Mouse (Mus musculus): ENCODE data around the gene Sart1.

DNA sequence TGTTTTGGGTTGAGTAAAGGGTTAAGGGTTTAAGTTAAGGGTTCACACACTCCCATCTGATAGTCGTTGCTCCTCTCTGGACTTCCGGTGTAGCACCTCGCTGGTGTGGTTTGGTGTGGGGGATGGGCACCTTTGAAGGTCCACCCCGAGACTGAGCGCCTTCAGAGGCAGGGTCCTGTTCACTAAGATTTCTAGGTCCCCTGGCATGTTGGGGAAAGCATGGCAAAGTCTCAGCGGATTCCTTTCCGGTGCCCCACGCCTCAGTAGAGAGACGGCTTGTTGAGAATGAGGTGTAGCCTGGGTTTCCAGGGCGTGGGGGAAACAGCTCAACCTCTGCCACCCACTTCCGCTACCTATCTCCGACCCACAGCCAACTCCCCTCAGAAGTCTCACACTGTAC lies 1.1 kb upstream of the Sart1 start:
- no peak for TF ChIP-seq CTCF (conservative IDR thresholded peaks at IDR 0.05; ENCODE audit: low read length)
- TF ChIP-seq POU5F1 (IDR thresholded peaks at IDR 0.05; ENCODE audit: borderline replicate concordance, low read length) = no peak
- TF ChIP-seq NANOG (IDR thresholded peaks at IDR 0.05; ENCODE audit: borderline replicate concordance, low read length) = no peak

Data from E14TG2a.4 (cell line).